Mouse (Mus musculus) cortical plate, adult 2 months (tissue): ENCODE results near the gene Itpripl2. TPM values are rescaled to one million over a fixed set of nuclear protein-coding genes. Genes with fewer than 3 reads are reported as not detected.

Source experiments
- H3K27ac ChIP-seq: fragments of 200-500 bp; 2 replicates; pipeline ENCODE4 v1.5.1; 2012; ENCODE audit warnings: low read length, control low read depth, inconsistent platforms; ENCODE audit not compliant: insufficient read depth
- H3K4me1 ChIP-seq: fragments of 200-500 bp; 2 replicates; pipeline ENCODE4 v1.6.1; 2011; ENCODE audit warnings: low read length; ENCODE audit not compliant: control insufficient read depth, insufficient read depth
- H3K4me3 ChIP-seq: fragments of 200-500 bp; 2 replicates; pipeline ENCODE4 v1.5.1; 2011; ENCODE audit warnings: mild to moderate bottlenecking, low read length, control low read depth; ENCODE audit not compliant: insufficient read depth
- CTCF ChIP-seq: fragments of 200-500 bp; IDR thresholded peaks from 2 replicates; pipeline ENCODE4 v1.5.1; 2011; ENCODE audit warnings: mild to moderate bottlenecking, control low read depth, low read length; ENCODE audit not compliant: insufficient read depth; ENCODE audit errors: extremely low read depth
- POLR2A ChIP-seq: fragments of 200-500 bp; IDR thresholded peaks from 2 replicates; pipeline ENCODE4 v1.6.1; 2011; ENCODE audit warnings: mild to moderate bottlenecking, low read length, control low read depth; ENCODE audit not compliant: insufficient read depth; ENCODE audit errors: extremely low read depth
- polyA plus RNA-seq: library from polyadenylated mRNA; depleted of rRNA; stranded (reverse); fragments of >200 nt; gene quantifications from 2 replicates; pipeline ENCODE4 v1.2.3, GENCODE M21; 2012; rRNA removed

Itpripl2 gene
- polyA plus RNA-seq = 2.6 and 2.7 TPM in 2 replicates

DNA sequence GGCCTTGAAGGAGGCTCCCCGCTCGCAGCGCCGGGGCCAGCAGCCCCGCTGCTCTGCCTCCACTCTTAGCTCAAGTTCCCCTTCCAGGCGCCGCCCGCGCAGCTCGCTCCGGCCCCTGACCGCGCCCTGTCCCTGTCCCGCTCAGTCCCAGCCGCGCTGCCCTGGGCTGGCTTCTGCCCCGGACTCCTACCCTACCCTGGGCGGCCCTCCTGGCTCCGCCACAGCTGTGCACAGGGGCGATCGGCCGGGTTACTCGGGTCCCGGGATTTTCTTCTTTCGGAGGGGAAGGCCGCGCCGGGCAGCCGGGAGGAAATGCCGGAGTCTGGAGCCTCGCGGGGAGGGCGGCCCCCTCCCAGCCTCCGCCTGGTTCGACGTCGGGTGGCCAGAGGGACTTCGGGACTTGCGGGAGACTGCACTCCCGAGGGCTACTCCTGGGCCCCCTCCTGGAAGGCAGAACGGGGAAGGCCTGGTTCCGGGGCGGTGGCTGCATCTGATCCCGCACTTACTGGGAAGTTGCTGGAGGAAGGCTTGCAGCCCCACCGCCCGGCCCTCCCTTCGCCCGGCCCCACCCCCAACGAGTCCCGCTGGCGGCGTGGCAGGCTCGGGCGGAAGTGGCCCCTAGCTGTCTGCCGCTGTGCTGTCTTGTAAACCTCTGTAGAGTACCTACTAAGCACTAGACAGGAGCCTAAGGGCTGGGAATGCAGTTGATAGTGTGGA is at the start of gene Itpripl2:
Itpripl2 (minus strand) TSS at position 545 of the 717 bp plus-strand sequence.
- TF ChIP-seq POLR2A = no peak
- H3K4me3 ChIP-seq = peak within 1 kb of the TSS; percentile 26

DNA sequence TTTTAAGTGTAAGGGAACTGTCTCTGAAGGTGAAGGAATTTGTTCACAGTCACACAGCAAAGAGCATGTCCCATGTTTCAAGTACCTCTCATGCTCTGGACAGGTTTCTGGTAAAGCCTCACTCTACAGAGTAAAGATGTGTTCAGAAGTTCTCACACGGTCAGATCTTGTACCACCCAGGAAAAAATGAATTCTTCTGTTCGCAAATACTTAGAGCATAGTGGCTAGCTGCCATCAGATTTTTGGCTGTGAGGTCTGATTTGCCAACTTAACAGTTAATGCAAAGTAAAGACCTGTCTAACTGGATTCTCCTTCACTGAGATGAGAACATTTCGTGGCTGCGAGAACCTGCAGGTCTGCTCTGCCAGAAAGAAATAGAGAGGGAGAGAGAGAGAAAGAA is 43.3 kb upstream of the Itpripl2 start:
- H3K4me3 ChIP-seq = no peak overlapping the region
- no peaks in the 10 kb centered on the region for H3K4me1 ChIP-seq
- H3K27ac ChIP-seq = no peak overlapping the region
- no peak for TF ChIP-seq CTCF
- TF ChIP-seq POLR2A = no peak

More for the DNA sequence above, at the start of gene Itpripl2:
- Histone ChIP-seq H3K27ac (peak within 1 kb of the TSS; percentile 80), H3K4me1 (no peaks in the 10 kb centered on the region)

DNA sequence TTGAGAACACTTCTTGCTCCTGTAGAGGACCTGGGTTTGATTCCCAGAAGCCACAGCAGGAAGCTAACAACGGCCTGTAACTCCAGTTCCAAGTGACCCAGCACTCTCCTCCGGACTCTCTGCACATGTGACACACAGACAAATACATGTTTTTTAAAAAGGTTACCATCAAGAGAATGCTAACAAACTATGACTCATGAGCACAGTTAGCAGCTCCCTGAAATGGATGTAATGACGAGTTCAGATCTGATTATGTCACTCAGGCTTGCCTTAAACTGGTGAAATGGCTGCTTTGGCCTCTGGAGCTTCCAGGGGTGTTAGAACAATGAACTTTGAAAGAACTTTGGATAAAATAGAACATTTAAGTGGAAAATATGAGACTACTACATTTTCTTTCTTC is 42.6 kb upstream of the Itpripl2 start:
- Histone ChIP-seq H3K4me1 (no peaks in the 10 kb centered on the region), H3K4me3 (no peak overlapping the region), H3K27ac (no peak overlapping the region)
- TF ChIP-seq CTCF (no peak), POLR2A (no peak)

DNA sequence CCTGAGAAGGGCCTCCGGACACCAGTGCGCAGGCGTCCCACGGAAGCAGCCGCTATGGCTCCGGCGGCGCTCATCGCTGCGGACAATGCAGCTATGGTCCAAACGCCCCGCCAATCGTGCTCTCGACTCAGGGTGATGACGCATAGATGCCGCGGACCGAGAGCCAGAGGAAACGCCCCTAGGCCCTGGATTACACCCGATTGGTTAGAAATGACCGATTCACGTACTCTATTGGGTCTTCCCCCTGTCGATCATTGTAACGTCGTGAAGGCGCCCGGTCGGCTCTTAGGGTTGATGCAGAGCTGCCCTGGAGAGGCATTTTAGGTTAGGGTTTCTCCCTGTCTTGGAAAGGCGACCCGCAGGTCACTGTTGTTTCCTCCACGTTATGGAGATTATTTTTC is 41.4 kb upstream of the Itpripl2 start, which contains the start of gene Coq7:
Coq7 (minus strand) TSS at position 179 of the 401 bp plus-strand sequence.
- Histone ChIP-seq H3K27ac (peak within 1 kb of the TSS; percentile 98), H3K4me3 (peak within 1 kb of the TSS; percentile 68), H3K4me1 (no peaks in the 10 kb centered on the region)
- peak; percentile 87 for TF ChIP-seq POLR2A
- TF ChIP-seq CTCF = no peak

DNA sequence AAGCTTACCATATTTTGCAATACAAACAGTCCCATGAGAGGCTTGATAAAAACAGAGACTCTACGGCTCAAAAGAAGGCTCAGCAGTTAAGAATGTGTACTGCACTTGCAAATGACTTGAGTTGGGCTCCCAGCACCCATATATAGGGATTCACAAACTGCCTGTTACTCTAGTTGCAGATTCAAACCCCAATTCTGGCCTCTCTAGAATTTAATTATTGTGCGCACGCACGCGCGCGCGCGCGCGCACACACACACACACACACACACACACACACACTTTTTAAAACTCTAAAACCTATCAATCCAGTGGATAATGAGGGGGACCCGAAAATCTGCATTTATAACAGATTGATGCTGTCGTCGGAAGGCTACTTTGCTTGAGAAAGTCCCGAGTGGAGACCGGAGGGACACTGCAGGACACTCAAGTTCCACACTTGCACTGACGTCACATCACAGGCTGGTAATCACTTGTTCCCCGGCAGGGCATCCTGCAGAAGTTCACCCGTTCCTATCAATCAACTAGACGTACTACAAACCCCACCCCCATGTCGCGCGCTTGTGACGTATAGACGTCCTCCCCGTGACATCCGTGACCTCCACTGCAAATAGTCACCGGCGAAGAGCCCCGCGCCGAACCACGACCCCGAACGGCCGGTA is 40.9 kb upstream of the Itpripl2 start:
- 0 out of 2 replicates have a peak, but pooled peaks have one; percentile 7 for TF ChIP-seq CTCF
- TF ChIP-seq POLR2A = peak; percentile 58; the same call in 1 of the 2 replicates
- Histone ChIP-seq H3K4me1 (no peaks in the 10 kb centered on the region), H3K27ac (peak overlapping the region; percentile 98), H3K4me3 (peak overlapping the region; percentile 68)

DNA sequence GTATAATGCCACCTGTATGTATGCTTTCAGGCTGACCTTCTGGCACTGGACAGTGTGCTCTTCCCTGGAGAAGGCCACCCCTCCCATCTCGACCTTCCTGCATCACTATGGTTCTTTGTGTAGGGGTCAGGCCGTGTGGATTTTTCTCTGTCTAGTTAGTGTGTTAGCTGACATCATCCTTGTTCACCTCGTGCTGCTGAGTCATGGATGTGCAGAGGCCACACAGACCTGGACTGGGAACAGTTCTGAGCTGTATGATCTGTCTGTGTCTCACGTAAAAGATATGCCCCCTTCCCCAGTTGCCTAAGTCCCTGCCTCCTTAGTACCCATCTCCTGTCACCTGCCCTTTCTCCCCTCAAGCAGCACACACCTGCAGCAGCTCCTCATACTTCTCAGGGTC is 35.2 kb upstream of the Itpripl2 start:
- TF ChIP-seq CTCF (no peak), POLR2A (no peak)
- H3K27ac ChIP-seq = no peak overlapping the region
- no peaks in the 10 kb centered on the region for H3K4me1 ChIP-seq
- no peak overlapping the region for H3K4me3 ChIP-seq

DNA sequence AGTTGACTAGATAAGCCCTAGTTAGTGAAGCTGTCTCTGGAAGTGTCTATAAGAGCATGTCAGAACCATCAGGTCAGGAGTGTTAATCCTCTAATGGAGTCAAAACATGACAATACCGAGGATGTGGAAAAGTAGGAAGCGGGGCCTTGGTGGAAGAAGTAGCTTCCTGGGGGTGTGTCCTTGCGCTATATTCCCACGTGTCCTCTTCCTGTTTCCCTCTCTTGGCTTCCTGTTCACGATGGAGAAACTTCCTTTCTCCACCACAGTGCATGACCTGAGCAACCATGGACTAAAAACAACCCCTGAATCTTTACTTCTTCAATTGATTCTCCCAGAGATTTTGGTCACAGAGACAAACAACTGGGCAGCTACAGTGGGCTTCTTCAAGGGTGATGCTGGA is 30.3 kb upstream of the Itpripl2 start:
- Histone ChIP-seq H3K27ac (no peak overlapping the region), H3K4me3 (no peak overlapping the region), H3K4me1 (no peaks in the 10 kb centered on the region)
- TF ChIP-seq POLR2A = no peak

DNA sequence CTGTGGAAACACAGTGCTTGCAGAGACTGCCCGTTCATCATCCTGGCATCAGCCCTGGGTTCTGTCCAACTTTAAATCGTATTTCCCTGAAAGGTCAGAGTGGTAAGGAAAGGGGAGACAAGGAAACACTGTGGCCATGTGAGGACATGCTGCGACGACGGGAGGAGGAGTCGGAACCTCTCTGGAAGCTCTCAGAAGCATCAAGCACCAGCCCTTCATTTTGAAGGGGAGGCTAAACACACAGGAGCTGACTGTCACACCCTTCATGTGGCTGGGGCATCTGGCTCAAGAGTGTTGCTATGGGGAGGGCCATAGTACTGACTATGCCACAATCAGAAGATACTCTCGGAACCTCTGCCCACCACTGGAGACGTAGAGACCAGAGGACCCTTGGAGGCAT is 27.9 kb upstream of the Itpripl2 start:
- TF ChIP-seq POLR2A (no peak), CTCF (no peak)
- Histone ChIP-seq H3K4me3 (no peak overlapping the region), H3K27ac (no peak overlapping the region), H3K4me1 (no peaks in the 10 kb centered on the region)

DNA sequence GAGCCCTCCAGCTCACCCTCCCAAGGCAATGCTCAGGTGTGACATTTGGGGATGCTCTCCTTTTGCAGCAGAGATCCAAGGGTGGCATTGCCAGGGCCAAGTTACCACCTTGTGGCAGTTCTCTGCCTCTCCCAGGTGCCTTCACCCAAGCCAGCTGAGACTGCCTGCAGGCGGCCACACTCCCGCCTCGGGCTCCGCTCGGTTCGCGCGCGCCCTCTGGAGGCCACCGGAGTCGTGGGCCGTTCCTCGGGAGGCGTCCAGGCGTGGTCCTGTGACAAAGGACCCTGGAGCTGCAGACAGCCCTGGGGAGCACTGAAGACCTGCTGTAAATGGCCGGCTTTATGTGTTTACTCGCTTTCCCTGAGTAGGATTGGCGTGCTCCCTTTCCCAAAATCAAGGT is 26.9 kb upstream of the Itpripl2 start:
- no peak for TF ChIP-seq POLR2A
- TF ChIP-seq CTCF = peak; percentile 70
- H3K4me1 ChIP-seq = no peaks in the 10 kb centered on the region
- H3K27ac ChIP-seq = no peak overlapping the region
- H3K4me3 ChIP-seq = no peak overlapping the region

DNA sequence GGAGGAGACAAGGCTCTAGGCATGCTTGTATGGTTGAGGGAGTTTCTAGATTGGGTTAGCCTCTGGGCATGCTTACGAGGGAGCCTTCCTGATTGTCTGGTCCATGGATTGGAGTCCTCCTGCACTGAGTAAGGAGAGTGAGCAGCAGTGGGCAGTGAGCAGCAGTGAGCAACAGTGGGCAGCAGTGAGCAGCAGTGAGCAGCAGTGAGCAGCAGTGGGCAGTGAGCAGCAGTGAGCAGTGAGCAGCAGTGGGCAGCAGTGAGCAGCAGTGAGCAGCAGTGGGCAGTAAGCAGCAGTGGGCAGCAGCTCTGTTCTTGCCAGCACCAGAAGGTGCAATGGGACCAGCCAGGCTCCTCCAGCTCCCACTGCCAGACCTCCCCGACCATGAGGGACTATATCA is 26.0 kb upstream of the Itpripl2 start:
- H3K4me3 ChIP-seq = no peak overlapping the region
- TF ChIP-seq CTCF = no peak
- TF ChIP-seq POLR2A = no peak
- no peaks in the 10 kb centered on the region for H3K4me1 ChIP-seq
- H3K27ac ChIP-seq = no peak overlapping the region
